Mouse (Mus musculus): Measurements from ENCODE around the gene Asb5. TPM values are rescaled to one million over a fixed set of nuclear protein-coding genes. Genes with fewer than 3 reads are reported as not detected.

Asb5 gene
- total and polyA plus RNA-seq, 3 experiments: 0.27 to 1.4 TPM; not detected in 1

- Histone ChIP-seq H3K27ac (ENCODE audit: control insufficient read depth, low read depth, low read length) (no peak overlapping the region), H3K27me3 (ENCODE audit: control insufficient read depth in 1 of 2, insufficient read depth in 2 of 2, low read length in 2 of 2) (peaks cover 2% of the 10 kb centered on the region in 2 experiments; a peak in 1 of 4 replicates), H3K36me3 (ENCODE audit: control insufficient read depth in 1 of 2, insufficient read depth in 2 of 2, low read length in 2 of 2) (peaks cover 0 to 2% of the 10 kb centered on the region in 2 experiments; a peak in 1 of 4 replicates), H3K9ac (ENCODE audit: control insufficient read depth, low read depth, low read length, poor library complexity, severe bottlenecking) (no peak overlapping the region), H3K4me1 (ENCODE audit: control insufficient read depth in 1 of 2, insufficient read depth in 2 of 2, low read length in 2 of 2) (peaks cover 0 to 4% of the 10 kb centered on the region in 2 experiments; a peak in 1 of 4 replicates), H3K4me3 (ENCODE audit: control insufficient read depth in 1 of 2, insufficient read depth in 1 of 2, low read depth in 2 of 2, low read length in 2 of 2) (peak overlapping the region in 1 of 2 experiments; percentile 18; a peak in 2 of 4 replicates), H3K9me3 (replicated peaks; ENCODE audit: insufficient read depth, low read length) (no peaks in the 10 kb centered on the region), H3K79me2 (ENCODE audit: control insufficient read depth, insufficient read depth, low read length, poor library complexity) (no peaks in the 10 kb centered on the region)
- TF ChIP-seq MAX (IDR thresholded peaks at IDR 0.05; ENCODE audit: low read length): no peak
- no peak for TF ChIP-seq MAFK (IDR thresholded peaks at IDR 0.05; ENCODE audit: borderline replicate concordance, low read depth, low read length)
- no peak for TF ChIP-seq CHD1 (IDR thresholded peaks at IDR 0.05; ENCODE audit: low read depth, low read length)
- TF ChIP-seq CTCF (IDR thresholded peaks at IDR 0.05 in 2 of 3, conservative IDR thresholded peaks at IDR 0.05 in 1 of 3; ENCODE audit: control insufficient read depth in 1 of 3, insufficient read depth in 1 of 3, low read depth in 2 of 3, low read length in 3 of 3, poor library complexity in 1 of 3, severe bottlenecking in 1 of 3): peak; percentile 70 to 84 (median 81)
- TF ChIP-seq ZC3H11A (IDR thresholded peaks at IDR 0.05; ENCODE audit: low read depth, low read length): peak; percentile 66
- TF ChIP-seq NRF1 (IDR thresholded peaks at IDR 0.05; ENCODE audit: insufficient read depth, low read depth, low read length, poor library complexity, severe bottlenecking): no peak
- no peak for TF ChIP-seq JUND (IDR thresholded peaks at IDR 0.05; ENCODE audit: low read depth, low read length)
- peak; percentile 81 for TF ChIP-seq SMC3 (IDR thresholded peaks at IDR 0.05; ENCODE audit: low read depth, low read length)
- no peak for TF ChIP-seq UBTF (IDR thresholded peaks at IDR 0.05; ENCODE audit: borderline replicate concordance, insufficient read depth, low read depth, low read length)
- no peak for TF ChIP-seq MYB (IDR thresholded peaks at IDR 0.05; ENCODE audit: low read depth, low read length)
- no peak for TF ChIP-seq ZKSCAN1 (IDR thresholded peaks at IDR 0.05; ENCODE audit: low read depth, low read length)
- TF ChIP-seq TCF12 (IDR thresholded peaks at IDR 0.05; ENCODE audit: low read depth, low read length): no peak
- no peak for TF ChIP-seq RCOR1 (IDR thresholded peaks at IDR 0.05; ENCODE audit: low read depth, low read length)
- TF ChIP-seq USF2 (IDR thresholded peaks at IDR 0.05; ENCODE audit: borderline replicate concordance in 1 of 2, insufficient read depth in 1 of 2, low read depth in 1 of 2, low read length in 2 of 2): no peak
- TF ChIP-seq ZMIZ1 (IDR thresholded peaks at IDR 0.05; ENCODE audit: low read depth, low read length): no peak
- no peak for TF ChIP-seq CHD2 (IDR thresholded peaks at IDR 0.05; ENCODE audit: low read length)
- TF ChIP-seq HCFC1 (IDR thresholded peaks at IDR 0.05; ENCODE audit: low read depth, low read length): no peak
- TF ChIP-seq POLR2A (IDR thresholded peaks at IDR 0.05; ENCODE audit: control insufficient read depth in 1 of 2, insufficient read depth in 1 of 2, low read depth in 1 of 2, low read length in 2 of 2, poor library complexity in 1 of 2): no peak
- no peak for TF ChIP-seq KAT2A (conservative IDR thresholded peaks at IDR 0.05; ENCODE audit: low read depth, low read length)
- peak; percentile 78 for TF ChIP-seq RAD21 (IDR thresholded peaks at IDR 0.05; ENCODE audit: low read depth, low read length)
- TF ChIP-seq ETS1 (IDR thresholded peaks at IDR 0.05; ENCODE audit: low read depth, low read length): no peak
- no peak for TF ChIP-seq MAZ (IDR thresholded peaks at IDR 0.05; ENCODE audit: low read depth, low read length)
- TF ChIP-seq ELF1 (IDR thresholded peaks at IDR 0.05; ENCODE audit: low read depth, low read length): no peak
- TF ChIP-seq ZNF384 (IDR thresholded peaks at IDR 0.05; ENCODE audit: low read depth, low read length): no peak
- DNase-seq (ENCODE audit: low read depth, low spot score): peak; percentile 85
Observed at GRCm38 (mm10) chr8:54493110-54493509, 36.3 kb upstream of the Asb5 start.
